9 mouse cellular contexts compared by ENCODE assay signal in genomic region chr3:52269514-52270351, GRCm38 (mm10). TPM values are rescaled to one million over a fixed set of nuclear protein-coding genes. Genes with fewer than 3 reads are reported as not detected.
A peak's percentile ranks its signal among the peaks of the same experiment; 100 is the strongest.
DNase-seq lines count a peak whose midpoint lies in the region; ATAC-seq lines count a peak whose summit lies in the region.
"Had no signal": no experiment of that assay in that cellular context is flagged by ENCODE, and none has a peak within 500 bp of the region (broad histone marks: within the 10 kb centered on the region; RNA-seq: fewer than 3 reads in every experiment).

No protein-coding gene starts in this region.

- H3K4me1 ChIP-seq in erythroblast, embryonic 14.5 days (ENCODE audit: control insufficient read depth), result peaks cover 33% of the 10 kb centered on the region
- H3K4me1 ChIP-seq in embryonic facial prominence, embryonic 11.5 days (ENCODE audit: control insufficient read depth, insufficient read depth, low read length), result no peaks in the 10 kb centered on the region
- peaks cover 7% of the 10 kb centered on the region for H3K4me1 ChIP-seq in heart, embryonic 10.5 days
- H3K4me1 ChIP-seq in liver, embryonic 13.5 days (replicated peaks), result peaks cover 37% of the 10 kb centered on the region
- H3K4me1 ChIP-seq in stomach, embryonic 15.5 days, result peaks cover 6% of the 10 kb centered on the region; the same call in 1 of the 2 replicates

- H3K27ac ChIP-seq in embryonic facial prominence, embryonic 11.5 days (replicated peaks; ENCODE audit: low read depth, low read length), result no peak overlapping the region
- H3K27ac ChIP-seq in heart, embryonic 10.5 days, result peak overlapping the region; percentile 95
- H3K27ac ChIP-seq in liver, embryonic 13.5 days, result peak overlapping the region; percentile 50; the same call in 1 of the 2 replicates
- peak overlapping the region; percentile 95 for H3K27ac ChIP-seq in stomach, embryonic 15.5 days

- no peaks in the 10 kb centered on the region; the same call in 1 of the 2 replicates for H3K9me3 ChIP-seq in erythroblast, embryonic 14.5 days (ENCODE audit: control insufficient read depth, low read length)
- H3K9me3 ChIP-seq in embryonic facial prominence, embryonic 11.5 days (replicated peaks; ENCODE audit: control insufficient read depth, low read length), result no peaks in the 10 kb centered on the region
- no peaks in the 10 kb centered on the region for H3K9me3 ChIP-seq in heart, embryonic 10.5 days
- no peaks in the 10 kb centered on the region for H3K9me3 ChIP-seq in liver, embryonic 13.5 days (replicated peaks)
- H3K9me3 ChIP-seq in stomach, embryonic 15.5 days, result no peaks in the 10 kb centered on the region

- DNase-seq in embryonic facial prominence, embryonic 11.5 days (ENCODE audit: low spot score), result peak; percentile 70
- peak; percentile 87 for DNase-seq in heart, embryonic 10.5 days (ENCODE audit: low spot score)
- DNase-seq in kidney, adult 9 months, result peak; percentile 94
- DNase-seq in liver, embryonic 13.5 days, result peak; percentile 23
- DNase-seq in naive thymus-derived CD4-positive, alpha-beta T cell, adult 2 months (ENCODE audit: low read depth), result peak; percentile 69

- peaks cover 68% of the 10 kb centered on the region for H3K27me3 ChIP-seq in erythroblast, embryonic 14.5 days (ENCODE audit: control insufficient read depth)
- H3K27me3 ChIP-seq in embryonic facial prominence, embryonic 11.5 days (ENCODE audit: control insufficient read depth, insufficient read depth, low read length), result peaks cover 6% of the 10 kb centered on the region
- peaks cover 25% of the 10 kb centered on the region for H3K27me3 ChIP-seq in heart, embryonic 10.5 days (ENCODE audit: insufficient read depth, poor library complexity, severe bottlenecking)
- H3K27me3 ChIP-seq in liver, embryonic 13.5 days, result peaks cover 41% of the 10 kb centered on the region
- H3K27me3 ChIP-seq in stomach, embryonic 15.5 days (replicated peaks), result no peaks in the 10 kb centered on the region

- peak overlapping the region; percentile 80 for H3K4me3 ChIP-seq in erythroblast, embryonic 14.5 days (replicated peaks)
- H3K4me3 ChIP-seq in embryonic facial prominence, embryonic 11.5 days (ENCODE audit: low read depth, low read length), result peak overlapping the region; percentile 84
- peak overlapping the region; percentile 94 for H3K4me3 ChIP-seq in heart, embryonic 10.5 days
- H3K4me3 ChIP-seq in liver, embryonic 13.5 days (replicated peaks), result peak overlapping the region; percentile 78
- H3K4me3 ChIP-seq in stomach, embryonic 15.5 days (replicated peaks), result peak overlapping the region; percentile 98

- H3K9ac ChIP-seq in embryonic facial prominence, embryonic 11.5 days (replicated peaks; ENCODE audit: low read length), result peak overlapping the region; percentile 80
- H3K9ac ChIP-seq in liver, embryonic 13.5 days, result peak overlapping the region; percentile 80
- peak overlapping the region; percentile 91 for H3K9ac ChIP-seq in stomach, embryonic 15.5 days

- peak overlapping the region; percentile 97 for H3K4me2 ChIP-seq in embryonic facial prominence, embryonic 11.5 days (ENCODE audit: low read depth, low read length)
- peak overlapping the region; percentile 98 for H3K4me2 ChIP-seq in liver, embryonic 13.5 days
- peak overlapping the region; percentile 96 for H3K4me2 ChIP-seq in stomach, embryonic 15.5 days

- no peaks in the 10 kb centered on the region for H3K36me3 ChIP-seq in erythroblast, embryonic 14.5 days (ENCODE audit: control insufficient read depth)
- no peaks in the 10 kb centered on the region for H3K36me3 ChIP-seq in embryonic facial prominence, embryonic 11.5 days (replicated peaks; ENCODE audit: control insufficient read depth, insufficient read depth, low read depth, low read length)
- no peaks in the 10 kb centered on the region for H3K36me3 ChIP-seq in heart, embryonic 10.5 days
- H3K36me3 ChIP-seq in liver, embryonic 13.5 days, result no peaks in the 10 kb centered on the region
- no peaks in the 10 kb centered on the region for H3K36me3 ChIP-seq in stomach, embryonic 15.5 days
- H3K36me3 ChIP-seq: G1E had no signal

- ATAC-seq in erythroblast, adult 5-6 weeks (replicated peaks; ENCODE audit: low FRiP score, poor library complexity, severe bottlenecking), result no peak
- ATAC-seq in embryonic facial prominence, embryonic 11.5 days (replicated peaks; ENCODE audit: insufficient number of reproducible peaks, low FRiP score, low TSS enrichment, low read depth), result 0 out of 2 replicates have a peak, but pooled peaks have one; percentile 15
- no peak for ATAC-seq in liver, embryonic 13.5 days (ENCODE audit: low read depth)
- peak; percentile 61 for ATAC-seq in stomach, embryonic 15.5 days (ENCODE audit: insufficient read depth, low FRiP score, low read depth)

- WGBS in embryonic facial prominence, embryonic 11.5 days, result under 1% methylated on average over 55 of the region's 55 CpGs
- WGBS in heart, embryonic 10.5 days, result under 1% methylated on average over 55 of the region's 55 CpGs
- WGBS in liver, embryonic 13.5 days (ENCODE audit: insufficient replicate concordance), result under 1% methylated on average over 55 of the region's 55 CpGs
- under 1% methylated on average over 55 of the region's 55 CpGs for WGBS in stomach, embryonic 15.5 days

RNA-seq across cellular contexts. Expression of gene Foxo1, which starts 1.6 kb away (rescaled TPM):
- polyA plus RNA-seq in erythroblast, embryonic 14.5 days (2012), result 0.01 and 0.02 TPM in 2 replicates
- 1.3 and 2.1 TPM in 2 replicates for total RNA-seq in erythroblast, adult 5-6 weeks (2015; ENCODE audit: low replicate concordance)
- 0.26 and 0.56 TPM in 2 replicates for total RNA-seq in erythroblast, adult 5-6 weeks (2017; ENCODE audit: low replicate concordance)
- 5.2 and 5.8 TPM in 2 replicates for polyA plus RNA-seq in embryonic facial prominence, embryonic 11.5 days (2014; fragmentation: Nextera tagmentation; extraction: Ambion mirVana)
- 4.8 and 5.3 TPM in 2 replicates for polyA plus RNA-seq in heart, embryonic 10.5 days (2016; fragmentation: Nextera tagmentation; extraction: Ambion mirVana)
- polyA plus RNA-seq in liver, embryonic 13.5 days (2015; fragmentation: Nextera tagmentation; extraction: Ambion mirVana), result 1.1 TPM in 2 replicates
- polyA plus RNA-seq in stomach, embryonic 15.5 days (2015; fragmentation: Nextera tagmentation; extraction: Ambion mirVana), result 6.5 and 7.0 TPM in 2 replicates
- polyA plus RNA-seq: G1E had no signal

Comparison
In these comparisons a context has a peak if more than half of its experiments do, and no peak if none do; other contexts are left out.
1. ATAC-seq: peak in embryonic facial prominence, embryonic 11.5 days (single experiment) and stomach, embryonic 15.5 days (single experiment); none in erythroblast, adult 5-6 weeks (single experiment) and liver, embryonic 13.5 days (single experiment).
2. DNase-seq: peak in every context shown above with its lines; median percentile 94 in kidney, adult 9 months; 87 in heart, embryonic 10.5 days; 70 in embryonic facial prominence, embryonic 11.5 days; 69 in naive thymus-derived CD4-positive, alpha-beta T cell, adult 2 months; 23 in liver, embryonic 13.5 days.
3. Peak in every context shown above with its lines, with median percentiles within 50 percentile points of each other: H3K4me3 ChIP-seq, H3K4me2 ChIP-seq and H3K9ac ChIP-seq.